Mouse (Mus musculus): Measurements from ENCODE around the gene Spata2.

Spata2 gene

DNA sequence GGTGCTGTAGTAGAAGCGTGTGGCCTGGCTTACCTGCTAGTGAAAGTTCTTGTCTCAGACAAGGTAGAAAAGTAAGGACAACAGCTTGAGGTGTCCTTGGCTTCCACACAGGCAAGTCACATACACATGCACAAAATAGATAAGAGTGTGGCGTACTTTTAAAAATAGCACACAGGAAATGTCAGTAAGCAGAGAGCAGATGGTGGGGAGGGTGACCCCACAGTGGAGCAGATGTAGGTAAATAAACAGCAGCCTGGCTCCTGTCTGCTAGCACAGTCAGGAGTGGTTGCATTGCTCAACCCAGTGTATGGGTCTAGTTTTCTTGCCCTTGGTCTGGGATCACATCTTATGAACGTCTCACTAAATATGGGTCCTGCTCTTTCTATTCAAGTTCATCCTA lies 17.8 kb upstream of the Spata2 start:
- ATAC-seq (ENCODE audit: low TSS enrichment) = no peak

- ATAC-seq (ENCODE audit: low TSS enrichment) = no peak
Measured at GRCm38 (mm10) chr2:167508569-167508968, 15.9 kb upstream of the Spata2 start.

GRCm38 (mm10) chr2:167507719-167508385 lies 15.2 kb upstream of the Spata2 start:
- no peak for ATAC-seq (ENCODE audit: low TSS enrichment)

- ATAC-seq (ENCODE audit: low TSS enrichment) = no peak
Measured at GRCm38 (mm10) chr2:167506546-167507260, 14.0 kb upstream of the Spata2 start.

DNA sequence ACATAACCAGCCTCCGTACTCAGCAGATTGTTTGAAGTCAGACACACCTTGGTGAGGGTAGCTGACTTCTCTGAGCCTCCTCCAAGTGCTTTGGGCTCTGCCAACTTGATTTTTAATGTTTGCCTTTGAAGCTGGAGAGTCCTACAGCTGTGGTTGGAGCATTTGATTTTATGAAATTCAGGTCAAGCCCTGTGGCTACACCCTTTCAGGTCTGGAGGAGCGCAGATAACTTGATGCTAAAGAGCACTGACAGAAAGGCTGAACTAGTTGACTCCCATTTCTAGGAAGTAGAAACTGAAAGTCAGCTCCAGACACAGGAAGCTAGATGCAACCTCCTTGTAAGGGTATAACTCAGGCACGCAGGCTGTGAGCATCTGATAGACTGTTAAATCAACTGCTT lies 12.4 kb upstream of the Spata2 start:
- no peak for ATAC-seq (ENCODE audit: low TSS enrichment)

GRCm38 (mm10) chr2:167503896-167504349 lies 11.2 kb upstream of the Spata2 start:
- peak; percentile 10; the same call in 1 of the 2 replicates for ATAC-seq (ENCODE audit: low TSS enrichment)

DNA sequence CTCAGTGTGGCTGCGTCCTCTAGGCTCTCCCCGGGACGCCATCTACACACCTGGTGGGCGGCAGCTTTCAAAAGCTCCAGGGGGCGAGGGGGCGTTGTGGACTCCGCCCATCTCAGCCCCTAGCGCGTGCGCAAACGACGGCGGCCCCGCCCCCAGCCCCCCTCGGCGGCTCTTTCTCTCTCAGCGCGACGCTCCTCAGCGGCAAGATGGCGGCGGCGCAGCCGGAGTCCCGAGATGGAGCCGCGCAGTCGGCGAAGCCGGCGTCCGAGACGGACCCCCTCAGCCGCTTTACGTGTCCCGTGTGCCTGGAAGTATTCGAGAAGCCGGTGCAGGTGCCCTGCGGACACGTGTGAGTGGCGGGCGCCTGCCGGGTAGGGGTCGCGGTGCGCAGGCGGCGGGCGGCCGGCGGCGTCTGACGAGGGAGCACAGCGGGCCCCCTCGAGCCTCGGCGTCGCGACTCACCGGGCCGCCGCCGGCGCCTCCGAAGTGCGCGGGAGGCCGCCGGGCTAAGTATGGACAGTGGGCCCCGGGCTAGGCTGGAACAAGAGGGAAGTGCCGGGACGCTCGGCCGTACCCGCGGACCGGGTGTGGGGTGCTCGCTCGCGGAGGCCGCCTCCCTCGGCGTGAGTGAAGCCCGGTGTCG lies 10.7 kb upstream of the Spata2 start:
- ATAC-seq (ENCODE audit: low TSS enrichment) = peak; percentile 84

- ATAC-seq (ENCODE audit: low TSS enrichment) = peak; percentile 28; the same call in 1 of the 2 replicates
Measured at GRCm38 (mm10) chr2:167502554-167503252, 10.0 kb upstream of the Spata2 start.

- no peak for ATAC-seq (ENCODE audit: low TSS enrichment)
Measured at GRCm38 (mm10) chr2:167497272-167497671, 4.6 kb upstream of the Spata2 start.

DNA sequence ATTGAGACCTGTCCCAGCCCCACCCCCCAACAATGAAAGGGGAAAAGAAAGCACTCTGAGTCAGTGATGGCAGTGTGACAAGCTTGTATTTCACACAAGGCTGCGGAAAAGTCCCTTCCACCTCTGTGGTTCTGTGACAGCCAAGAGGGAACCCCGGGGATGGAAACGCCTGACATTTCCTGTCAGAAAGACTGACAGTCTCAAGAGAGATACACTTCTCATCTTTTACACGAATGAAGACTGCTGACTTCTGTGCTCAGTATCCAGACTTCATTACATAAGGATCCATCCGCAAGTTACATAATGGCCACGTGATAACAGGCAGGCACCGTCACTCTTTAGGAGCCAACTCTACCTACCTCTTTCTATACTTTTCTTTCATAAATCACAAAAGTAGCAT lies 3.8 kb upstream of the Spata2 start:
- ATAC-seq (ENCODE audit: low TSS enrichment) = peak; percentile 24; the same call in 1 of the 2 replicates

GRCm38 (mm10) chr2:167491757-167492708 lies 654 bp downstream of the Spata2 start, which contains the start of gene Rnf114:
Rnf114 (plus strand) TSS chr2:167492645.
- ATAC-seq (ENCODE audit: low TSS enrichment) = peak; percentile 13; the same call in 1 of the 2 replicates

DNA sequence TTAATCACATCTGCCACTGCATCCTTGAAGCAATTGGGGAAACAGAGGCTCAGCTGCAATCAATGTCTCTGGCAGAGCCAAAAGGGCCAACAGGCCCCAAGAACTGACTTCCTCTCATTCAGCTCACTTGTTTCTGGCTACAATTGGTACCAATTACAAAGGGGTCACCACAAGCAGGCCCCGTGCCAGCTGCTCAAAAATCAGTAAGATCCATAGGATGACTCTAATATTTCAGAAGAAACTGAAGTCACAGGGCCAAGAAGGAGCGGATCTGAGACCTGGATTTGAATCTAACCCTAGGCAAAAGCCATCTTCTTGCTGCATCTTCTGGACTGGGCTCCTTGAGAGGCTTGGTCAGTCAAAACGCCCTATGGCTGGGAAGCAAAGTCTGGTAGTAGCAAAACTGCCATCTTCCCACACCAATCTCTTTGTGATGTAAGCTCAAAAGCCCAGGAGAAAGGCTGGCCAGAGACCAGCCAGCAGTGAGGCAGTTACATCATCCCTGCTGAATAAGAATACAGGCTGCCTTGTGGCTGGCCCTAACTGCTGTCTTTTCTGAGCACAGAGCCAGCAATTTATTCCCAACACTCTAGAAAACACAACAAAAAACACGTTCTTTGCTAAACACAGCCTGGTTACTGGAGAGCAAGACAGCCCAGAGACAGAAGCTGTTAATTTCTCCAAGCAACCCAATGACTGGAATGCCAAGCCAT lies 1.7 kb downstream of the Spata2 start:
- peak; percentile 62 for ATAC-seq (ENCODE audit: low TSS enrichment)

GRCm38 (mm10) chr2:167487994-167488393 lies 4.7 kb downstream of the Spata2 start:
- no peak for ATAC-seq (ENCODE audit: low TSS enrichment)

DNA sequence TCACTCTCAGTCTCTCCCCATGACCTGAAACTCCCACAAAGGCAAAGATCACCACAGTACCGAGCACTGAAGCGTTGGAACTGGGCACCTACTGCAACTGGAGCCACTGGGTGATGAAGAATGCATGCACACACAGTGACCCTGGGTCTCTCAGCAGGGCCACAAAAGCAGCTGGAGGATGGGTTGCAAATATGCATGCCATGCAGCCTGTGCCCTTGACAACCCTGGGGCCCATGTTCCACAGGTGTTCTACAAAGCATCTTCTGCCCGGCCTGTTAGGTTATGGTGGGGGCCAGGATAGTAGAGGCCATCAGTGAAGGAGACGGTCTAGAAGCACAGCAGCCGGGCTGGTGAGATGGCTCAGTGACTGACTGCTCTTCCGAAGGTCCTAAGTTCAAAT lies 5.1 kb downstream of the Spata2 start:
- ATAC-seq (ENCODE audit: low TSS enrichment) = no peak

GRCm38 (mm10) chr2:167486573-167486972 lies 6.1 kb downstream of the Spata2 start:
- ATAC-seq (ENCODE audit: low TSS enrichment) = 0 out of 2 replicates have a peak, but pooled peaks have one; percentile 8

- ATAC-seq (ENCODE audit: low TSS enrichment) = peak; percentile 13; the same call in 1 of the 2 replicates
Measured at GRCm38 (mm10) chr2:167485501-167486377, 6.9 kb downstream of the Spata2 start.

DNA sequence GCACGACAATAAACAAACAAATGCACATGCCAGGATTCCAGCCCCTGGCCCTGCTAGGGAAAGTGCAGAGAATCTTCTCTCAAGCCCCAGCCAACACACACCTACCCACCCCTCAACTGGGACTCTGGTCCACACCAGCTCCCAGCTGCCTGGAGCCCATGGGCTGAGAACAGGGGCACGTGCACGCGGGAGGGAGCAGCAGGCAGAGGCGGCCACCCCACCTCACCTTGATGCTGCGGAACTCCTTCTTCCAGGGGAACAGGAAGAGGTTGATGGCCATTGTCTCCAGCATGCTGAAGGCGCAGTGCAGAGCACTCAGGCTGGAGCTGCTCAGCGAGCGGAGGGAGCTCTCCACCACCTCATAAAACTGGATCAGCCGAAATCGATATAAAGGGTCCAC lies 7.8 kb downstream of the Spata2 start:
- no peak for ATAC-seq (ENCODE audit: low TSS enrichment)

GRCm38 (mm10) chr2:167483827-167484410 lies 8.8 kb downstream of the Spata2 start:
- no peak for ATAC-seq (ENCODE audit: low TSS enrichment)
